Mouse (Mus musculus): Measurements from ENCODE around the gene Epha4. TPM values are rescaled to one million over a fixed set of nuclear protein-coding genes. Genes with fewer than 3 reads are reported as not detected.

Epha4 gene
- total and polyA plus RNA-seq, 2 experiments from 2014 or later = 58.7 to 111 TPM

GRCm38 (mm10) chr1:77497506-77497905 is 17.4 kb downstream of the Epha4 start:
- Histone ChIP-seq H3K4me1 (ENCODE audit: insufficient read depth) (peaks cover 32% of the 10 kb centered on the region), H3K9me3 (ENCODE audit: low read length) (no peaks in the 10 kb centered on the region), H3K4me2 (ENCODE audit: low read depth) (peak overlapping the region; percentile 31), H3K4me3 (ENCODE audit: low read depth, low read length) (no peak overlapping the region), H3K36me3 (ENCODE audit: insufficient read depth) (no peaks in the 10 kb centered on the region), H3K27me3 (ENCODE audit: insufficient read depth, low read length) (no peaks in the 10 kb centered on the region), H3K27ac (ENCODE audit: low read depth, low read length) (0 out of 2 replicates have a peak overlapping the region, but pooled peaks have one; percentile 62), H3K9ac (no peak overlapping the region)
- no peak for ATAC-seq
- TF ChIP-seq CTCF (IDR thresholded peaks at IDR 0.05; ENCODE audit: low read depth) = no peak
- WGBS = 27% methylated on average over 4 of the region's 4 CpGs
- DNase-seq = no peak

DNA sequence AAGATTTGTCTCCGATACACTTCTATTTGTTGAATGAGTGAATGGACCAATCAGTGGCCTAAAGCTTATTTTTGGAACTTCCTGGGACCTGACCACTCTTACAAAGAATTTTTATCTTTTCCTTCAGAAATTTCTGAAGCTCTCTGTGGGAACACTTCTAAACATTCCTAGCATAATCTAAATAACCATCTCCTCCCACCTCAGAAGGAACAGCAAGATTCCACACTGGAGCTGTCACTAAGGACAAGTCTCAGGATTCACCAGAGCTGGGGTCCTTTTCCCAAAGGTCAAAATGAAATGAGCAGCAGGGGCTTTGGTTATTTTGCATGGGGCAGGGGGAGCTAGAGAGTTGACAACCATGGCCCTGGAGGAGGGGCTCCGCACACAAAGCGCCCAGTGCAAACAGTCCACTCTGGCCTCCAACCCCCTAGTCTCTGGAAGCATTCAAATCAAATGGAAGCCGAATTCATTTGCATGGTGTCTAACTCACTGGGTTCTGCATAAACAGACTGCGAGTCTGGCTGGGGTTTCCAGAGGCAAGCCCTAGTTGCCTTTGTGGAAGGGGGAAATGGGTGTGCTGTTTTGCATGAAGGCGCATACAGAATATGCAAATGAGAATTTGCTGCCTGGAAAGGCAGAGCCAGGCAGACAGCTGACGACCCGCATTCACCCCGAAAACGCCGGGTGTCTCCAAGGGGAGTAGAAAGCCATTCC is 18.3 kb downstream of the Epha4 start:
- peak; percentile 79 for DNase-seq

DNA sequence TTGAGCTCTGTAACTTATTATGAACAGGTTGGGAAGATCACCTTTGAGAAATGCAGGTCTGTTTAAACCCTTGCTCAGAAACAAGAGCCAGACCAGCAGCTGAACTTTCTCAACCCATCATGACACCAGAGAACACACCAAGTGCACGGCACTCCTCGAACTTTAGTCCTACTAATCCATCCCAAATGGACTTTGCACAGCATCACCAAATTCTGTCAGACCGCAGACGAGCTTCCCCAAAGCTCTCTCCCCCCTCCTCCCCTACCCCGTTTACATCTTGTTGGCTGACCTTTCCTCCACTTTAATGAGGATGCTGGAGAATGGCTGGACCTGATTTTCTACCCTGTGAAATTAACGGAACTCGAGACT is 19.1 kb downstream of the Epha4 start:
- Histone ChIP-seq H3K4me1 (ENCODE audit: insufficient read depth) (peaks cover 27% of the 10 kb centered on the region), H3K36me3 (ENCODE audit: insufficient read depth) (no peaks in the 10 kb centered on the region), H3K27ac (ENCODE audit: low read depth, low read length) (no peak overlapping the region), H3K9ac (no peak overlapping the region), H3K4me3 (ENCODE audit: low read depth, low read length) (no peak overlapping the region), H3K9me3 (ENCODE audit: low read length) (no peaks in the 10 kb centered on the region), H3K27me3 (ENCODE audit: insufficient read depth, low read length) (no peaks in the 10 kb centered on the region), H3K4me2 (ENCODE audit: low read depth) (peak overlapping the region; percentile 9)
- 20% methylated on average over 7 of the region's 7 CpGs for WGBS
- ATAC-seq (no peak), DNase-seq (no peak)
- TF ChIP-seq CTCF (IDR thresholded peaks at IDR 0.05; ENCODE audit: low read depth) = no peak

More for the DNA sequence above, 18.3 kb downstream of the Epha4 start:
- Histone ChIP-seq H3K4me2 (ENCODE audit: low read depth) (peak overlapping the region; percentile 31), H3K9ac (no peak overlapping the region), H3K9me3 (ENCODE audit: low read length) (no peaks in the 10 kb centered on the region), H3K4me1 (ENCODE audit: insufficient read depth) (peaks cover 27% of the 10 kb centered on the region), H3K27ac (ENCODE audit: low read depth, low read length) (peak overlapping the region; percentile 62), H3K36me3 (ENCODE audit: insufficient read depth) (no peaks in the 10 kb centered on the region), H3K27me3 (ENCODE audit: insufficient read depth, low read length) (no peaks in the 10 kb centered on the region), H3K4me3 (ENCODE audit: low read depth, low read length) (peak overlapping the region; percentile 3; the same call in 1 of the 2 replicates)
- WGBS = 8% methylated on average over 11 of the region's 11 CpGs
- ATAC-seq = peak; percentile 95
- TF ChIP-seq CTCF (IDR thresholded peaks at IDR 0.05; ENCODE audit: low read depth) = peak; percentile 48

DNA sequence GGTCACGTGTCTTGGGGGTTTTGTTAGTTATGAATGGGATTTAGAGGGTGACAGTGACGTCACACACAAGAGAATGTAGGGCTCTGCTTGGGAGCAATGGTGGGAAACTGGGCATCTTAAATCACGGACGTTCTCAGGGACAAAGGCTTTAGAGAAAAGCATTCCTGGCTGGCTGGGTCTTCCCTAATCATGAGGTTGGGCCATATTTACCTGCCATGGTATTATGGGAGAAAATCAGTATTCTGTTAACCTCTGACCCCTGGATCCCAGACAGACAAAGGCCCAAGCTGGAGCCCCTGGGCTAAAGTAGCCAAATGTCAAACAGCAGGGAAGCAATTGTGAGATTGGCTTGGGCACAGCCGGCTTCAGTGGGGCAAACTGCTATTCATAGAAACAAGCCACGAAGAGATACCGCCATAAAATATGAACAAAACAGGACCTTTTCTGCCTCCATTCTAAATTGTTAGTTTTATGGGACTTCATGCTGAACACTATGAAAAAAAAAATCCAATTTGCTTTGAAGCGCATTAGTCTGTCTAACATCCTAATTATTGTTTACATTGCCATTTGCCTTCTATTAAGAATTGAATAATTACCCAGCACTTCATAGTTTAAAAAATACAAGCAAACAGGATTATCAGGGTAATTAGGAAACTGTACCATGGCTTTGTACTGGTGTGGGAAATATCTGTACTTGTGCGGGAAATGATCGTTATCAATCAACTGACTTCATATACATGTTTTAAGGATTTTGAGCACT is 19.7 kb downstream of the Epha4 start:
- peaks cover 27% of the 10 kb centered on the region for H3K4me1 ChIP-seq (ENCODE audit: insufficient read depth)
- peak overlapping the region; percentile 9 for H3K4me2 ChIP-seq (ENCODE audit: low read depth)
- H3K36me3 ChIP-seq (ENCODE audit: insufficient read depth) = no peaks in the 10 kb centered on the region
- no peak overlapping the region for H3K9ac ChIP-seq
- 12% methylated on average over 10 of the region's 10 CpGs for WGBS
- H3K27me3 ChIP-seq (ENCODE audit: insufficient read depth, low read length) = no peaks in the 10 kb centered on the region
- no peak for ATAC-seq
- no peak for DNase-seq
- no peak overlapping the region for H3K27ac ChIP-seq (ENCODE audit: low read depth, low read length)
- H3K9me3 ChIP-seq (ENCODE audit: low read length) = no peaks in the 10 kb centered on the region
- no peak for TF ChIP-seq CTCF (IDR thresholded peaks at IDR 0.05; ENCODE audit: low read depth)
- H3K4me3 ChIP-seq (ENCODE audit: low read depth, low read length) = no peak overlapping the region

GRCm38 (mm10) chr1:77493841-77494635 is 20.9 kb downstream of the Epha4 start:
- TF ChIP-seq CTCF (IDR thresholded peaks at IDR 0.05; ENCODE audit: low read depth) = no peak
- Histone ChIP-seq H3K4me2 (ENCODE audit: low read depth) (peak overlapping the region; percentile 14; the same call in 1 of the 2 replicates), H3K9me3 (ENCODE audit: low read length) (no peaks in the 10 kb centered on the region), H3K27me3 (ENCODE audit: insufficient read depth, low read length) (no peaks in the 10 kb centered on the region), H3K9ac (no peak overlapping the region), H3K36me3 (ENCODE audit: insufficient read depth) (no peaks in the 10 kb centered on the region), H3K4me1 (ENCODE audit: insufficient read depth) (peaks cover 27% of the 10 kb centered on the region), H3K27ac (ENCODE audit: low read depth, low read length) (no peak overlapping the region), H3K4me3 (ENCODE audit: low read depth, low read length) (no peak overlapping the region)
- WGBS = 21% methylated on average over 10 of the region's 10 CpGs
- no peak for ATAC-seq
- no peak for DNase-seq

GRCm38 (mm10) chr1:77490166-77490565 is 24.7 kb downstream of the Epha4 start:
- DNase-seq (no peak), ATAC-seq (no peak)
- WGBS = 96% methylated on average over 6 of the region's 6 CpGs
- Histone ChIP-seq H3K27me3 (ENCODE audit: insufficient read depth, low read length) (no peaks in the 10 kb centered on the region), H3K4me3 (ENCODE audit: low read depth, low read length) (no peak overlapping the region), H3K9me3 (ENCODE audit: low read length) (no peaks in the 10 kb centered on the region), H3K9ac (no peak overlapping the region), H3K27ac (ENCODE audit: low read depth, low read length) (no peak overlapping the region), H3K4me2 (ENCODE audit: low read depth) (no peak overlapping the region), H3K4me1 (ENCODE audit: insufficient read depth) (peaks cover 8% of the 10 kb centered on the region), H3K36me3 (ENCODE audit: insufficient read depth) (no peaks in the 10 kb centered on the region)
- no peak for TF ChIP-seq CTCF (IDR thresholded peaks at IDR 0.05; ENCODE audit: low read depth)

Measured in forebrain, postnatal 0 days (tissue).